Mouse (Mus musculus): ENCODE data around the gene Plekhg5. TPM values are rescaled to one million over a fixed set of nuclear protein-coding genes. Genes with fewer than 3 reads are reported as not detected.
A peak's percentile ranks its signal among the peaks of the same experiment; 100 is the strongest.

Gene Plekhg5
- total RNA-seq, 1 experiment from 2014 or later = 6.0 TPM

DNA sequence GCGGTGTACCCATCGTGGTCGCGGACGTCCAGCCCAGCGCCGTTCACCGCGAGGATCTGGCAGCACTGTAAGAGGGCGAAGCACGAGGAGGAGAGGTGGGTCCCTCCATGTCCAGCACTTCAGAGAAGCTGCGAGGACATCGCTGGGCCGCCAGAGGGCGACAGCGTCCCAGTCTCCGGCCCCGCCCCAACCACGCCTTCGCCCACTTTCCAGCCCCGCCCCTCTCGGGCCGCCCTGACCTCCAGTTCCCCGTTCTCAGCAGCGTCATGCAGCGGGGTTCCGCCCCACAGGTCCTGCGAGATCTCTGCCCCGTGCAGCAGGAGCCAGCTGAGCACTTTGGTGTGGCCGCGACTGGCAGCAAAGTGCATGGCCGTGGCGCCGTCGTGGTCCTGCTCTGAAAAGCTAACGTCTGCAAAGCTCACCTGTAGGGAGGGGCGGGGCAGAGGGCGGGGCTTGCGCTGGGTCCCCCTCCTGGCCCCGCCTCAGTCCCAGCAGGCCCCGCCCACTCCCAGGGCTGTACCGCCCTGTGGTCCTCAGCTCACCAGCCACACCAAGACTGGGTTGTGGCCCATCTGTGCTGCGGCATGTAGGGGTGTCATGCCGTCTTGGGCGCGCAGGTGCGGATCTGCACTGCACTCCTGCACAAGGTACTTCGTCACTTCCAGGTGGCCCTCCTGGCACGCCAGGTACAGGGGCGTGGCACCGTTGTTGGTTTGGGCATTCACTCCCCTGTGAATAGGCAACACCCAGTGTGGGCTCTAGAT, 66.4 kb downstream of the Plekhg5 start:
- peak; percentile 84 for ATAC-seq (replicated peaks; ENCODE audit: low read depth, poor library complexity, severe bottlenecking)

DNA sequence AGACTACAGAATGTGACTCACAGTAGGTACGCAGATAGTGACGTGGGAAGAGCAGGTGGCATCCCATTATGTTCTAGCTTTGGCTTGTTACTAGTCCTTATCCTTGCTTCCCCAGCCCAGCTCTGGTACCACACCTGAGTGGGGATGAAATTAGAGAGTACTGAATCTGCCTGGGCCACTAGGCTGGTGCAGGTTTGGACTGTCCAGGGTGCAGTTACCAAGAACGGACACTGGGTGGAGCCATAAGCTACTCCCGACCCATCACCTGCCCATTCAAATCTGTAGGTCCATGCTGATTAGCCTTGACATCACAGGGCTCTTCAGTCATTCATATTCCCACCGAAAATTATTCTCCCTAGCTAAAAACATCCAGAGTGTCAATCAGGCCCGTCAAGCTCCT, 68.1 kb downstream of the Plekhg5 start:
- ATAC-seq (replicated peaks; ENCODE audit: low read depth, poor library complexity, severe bottlenecking) = peak; percentile 49

DNA sequence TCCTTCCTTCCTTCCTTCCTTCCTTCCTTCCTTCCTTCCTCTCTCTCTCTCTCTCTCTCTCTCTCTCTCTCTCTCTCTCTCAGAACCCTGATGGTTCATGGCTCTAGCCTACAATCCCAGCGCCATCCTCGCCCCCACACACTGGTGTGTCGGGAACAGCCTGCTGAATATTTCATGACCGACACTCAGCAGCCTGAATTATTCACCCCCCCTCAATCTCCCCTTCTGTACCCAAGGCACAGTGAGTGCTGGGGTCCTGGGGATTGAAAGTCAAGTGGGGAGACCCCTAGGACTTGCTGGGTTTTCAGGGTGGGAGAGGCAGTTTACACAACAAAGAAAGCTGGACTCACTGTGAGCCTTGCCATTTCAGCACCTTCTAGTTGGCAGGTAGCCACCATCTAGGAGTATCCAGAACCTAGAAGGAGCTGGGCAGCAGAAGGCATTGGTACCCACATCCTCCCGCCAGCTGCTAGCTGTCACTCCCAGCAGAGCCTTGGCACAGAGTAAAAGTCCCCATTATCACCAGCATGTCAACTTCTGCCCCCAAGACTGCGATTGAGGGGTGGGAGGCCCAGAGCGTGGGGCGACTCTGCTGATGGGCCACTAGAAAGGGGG, 69.3 kb downstream of the Plekhg5 start:
- no peak for ATAC-seq (replicated peaks; ENCODE audit: low read depth, poor library complexity, severe bottlenecking)

- ATAC-seq (replicated peaks; ENCODE audit: low read depth, poor library complexity, severe bottlenecking) = no peak
Observed at GRCm38 (mm10) chr4:152143632-152144031, 71.3 kb downstream of the Plekhg5 start.

DNA sequence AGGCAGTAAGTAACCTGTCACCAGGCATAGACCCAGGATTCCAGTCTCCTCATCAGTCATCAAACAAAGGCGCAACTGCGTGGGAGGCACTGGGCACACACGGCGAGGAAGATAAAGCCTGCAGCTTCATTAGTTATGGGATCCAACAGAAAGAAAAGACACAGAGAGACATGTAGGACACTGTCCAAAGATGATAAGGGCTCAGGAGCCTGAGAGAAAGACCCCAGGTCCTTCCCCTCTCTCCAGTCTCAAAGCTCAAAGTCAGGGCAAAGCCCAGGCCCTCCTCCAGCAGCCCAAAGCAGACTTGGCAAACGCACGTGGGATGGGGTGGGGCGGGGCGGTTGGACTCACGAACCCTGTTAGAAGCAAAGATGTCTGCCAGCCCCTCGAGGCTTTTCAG, 73.2 kb downstream of the Plekhg5 start:
- no peak for ATAC-seq (replicated peaks; ENCODE audit: low read depth, poor library complexity, severe bottlenecking)

GRCm38 (mm10) chr4:152146033-152146827, 73.9 kb downstream of the Plekhg5 start:
- ATAC-seq (replicated peaks; ENCODE audit: low read depth, poor library complexity, severe bottlenecking) = no peak

GRCm38 (mm10) chr4:152150546-152150945, 78.2 kb downstream of the Plekhg5 start:
- no peak for ATAC-seq (replicated peaks; ENCODE audit: low read depth, poor library complexity, severe bottlenecking)

DNA sequence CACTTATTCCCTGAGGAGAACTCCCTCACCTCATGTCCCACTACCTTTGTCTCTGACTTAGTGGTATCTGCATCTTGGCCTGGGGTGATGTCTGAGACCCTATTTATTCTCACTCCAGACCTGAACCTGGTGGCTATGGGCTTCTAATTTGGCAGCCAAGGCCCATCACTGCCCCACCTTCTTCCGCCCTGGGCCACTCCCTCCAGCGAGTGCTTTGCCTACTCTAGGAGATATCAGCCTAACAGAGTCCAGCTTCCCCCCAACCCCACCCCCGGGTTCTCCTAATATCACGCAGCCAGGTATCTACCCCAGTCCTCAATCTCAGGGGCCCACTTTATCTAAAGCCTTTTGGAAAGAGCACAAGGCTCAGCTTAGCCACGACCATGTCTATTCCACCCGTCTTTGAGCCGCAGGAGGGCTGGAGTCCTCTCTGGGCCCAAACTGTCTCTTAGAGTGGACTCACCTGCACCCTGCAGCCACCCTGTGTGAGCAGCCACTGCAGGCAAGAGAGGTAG, 79.2 kb downstream of the Plekhg5 start:
- no peak for ATAC-seq (replicated peaks; ENCODE audit: low read depth, poor library complexity, severe bottlenecking)

DNA sequence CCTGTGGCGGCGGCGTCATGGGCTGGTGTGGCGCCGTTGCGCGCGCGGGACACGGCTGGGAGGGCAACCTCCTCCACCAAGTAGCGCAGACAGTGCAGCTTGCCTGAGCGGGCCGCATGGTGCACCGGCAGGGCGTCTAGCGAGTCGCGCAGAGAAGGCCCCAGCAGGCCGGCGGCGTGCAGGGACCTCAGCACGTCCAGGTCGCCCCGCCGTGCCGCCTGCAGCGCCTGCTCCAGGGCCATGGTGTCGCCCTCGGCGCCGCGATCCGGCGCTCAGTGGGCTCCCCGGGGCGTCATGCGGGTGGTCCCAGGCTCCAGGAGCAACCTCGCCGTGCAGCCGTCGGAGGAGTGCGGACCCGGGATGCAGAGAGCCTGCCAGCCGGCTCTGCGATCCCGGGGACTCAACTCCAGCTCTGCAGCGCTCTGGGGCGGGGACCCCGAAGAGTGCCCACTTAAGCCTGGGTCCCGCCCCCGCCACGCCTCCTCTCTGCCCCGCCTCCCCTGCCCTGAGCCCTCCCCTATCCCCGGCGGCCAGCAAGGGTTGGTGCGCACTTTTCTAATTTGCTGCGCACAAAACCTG, 79.8 kb downstream of the Plekhg5 start, which contains the start of gene Espn:
Gene Espn (minus strand): TSS at position 406 of the 579 bp plus-strand sequence.
- peak; percentile 62 for ATAC-seq (replicated peaks; ENCODE audit: low read depth, poor library complexity, severe bottlenecking)

DNA sequence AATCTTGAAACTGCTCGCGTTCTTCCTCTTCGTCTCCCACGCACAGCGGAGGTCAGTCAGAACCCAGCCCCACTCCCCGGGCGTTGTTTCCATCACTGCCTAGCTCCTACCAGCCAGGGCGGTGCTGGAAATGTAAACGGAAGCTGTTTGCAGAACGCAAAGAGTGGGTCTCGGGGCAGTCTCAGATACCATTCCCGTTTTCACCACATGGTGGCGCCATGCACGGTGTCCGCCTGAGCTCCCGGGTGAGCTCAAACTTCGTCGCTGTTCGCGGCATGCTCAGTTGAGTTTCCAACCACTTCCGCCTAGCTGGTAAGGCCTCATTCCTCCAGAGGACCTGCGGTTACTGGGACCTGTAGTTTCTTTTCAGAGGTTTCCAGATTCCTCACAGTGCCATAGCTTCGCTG, 81.5 kb downstream of the Plekhg5 start:
- ATAC-seq (replicated peaks; ENCODE audit: low read depth, poor library complexity, severe bottlenecking) = peak; percentile 80

DNA sequence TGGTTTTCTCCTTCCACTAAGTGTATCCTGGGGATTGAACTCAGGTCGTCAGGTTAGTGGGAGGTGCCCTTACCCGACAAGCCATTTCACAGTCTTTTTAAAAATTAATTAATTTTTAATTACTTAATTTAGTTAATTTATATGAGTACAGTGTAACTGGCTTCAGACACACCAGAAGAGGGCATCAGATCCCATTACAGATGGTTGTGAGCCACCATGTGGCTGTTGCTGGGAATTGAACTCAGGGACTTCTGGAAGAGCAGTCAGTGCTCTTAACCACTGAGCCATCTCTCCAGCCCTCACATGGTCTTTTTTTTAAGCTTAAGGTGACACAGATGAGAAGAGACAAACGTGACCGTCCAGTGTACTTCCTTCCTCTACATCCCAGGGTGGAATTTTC, 82.7 kb downstream of the Plekhg5 start:
- ATAC-seq (replicated peaks; ENCODE audit: low read depth, poor library complexity, severe bottlenecking) = no peak

DNA sequence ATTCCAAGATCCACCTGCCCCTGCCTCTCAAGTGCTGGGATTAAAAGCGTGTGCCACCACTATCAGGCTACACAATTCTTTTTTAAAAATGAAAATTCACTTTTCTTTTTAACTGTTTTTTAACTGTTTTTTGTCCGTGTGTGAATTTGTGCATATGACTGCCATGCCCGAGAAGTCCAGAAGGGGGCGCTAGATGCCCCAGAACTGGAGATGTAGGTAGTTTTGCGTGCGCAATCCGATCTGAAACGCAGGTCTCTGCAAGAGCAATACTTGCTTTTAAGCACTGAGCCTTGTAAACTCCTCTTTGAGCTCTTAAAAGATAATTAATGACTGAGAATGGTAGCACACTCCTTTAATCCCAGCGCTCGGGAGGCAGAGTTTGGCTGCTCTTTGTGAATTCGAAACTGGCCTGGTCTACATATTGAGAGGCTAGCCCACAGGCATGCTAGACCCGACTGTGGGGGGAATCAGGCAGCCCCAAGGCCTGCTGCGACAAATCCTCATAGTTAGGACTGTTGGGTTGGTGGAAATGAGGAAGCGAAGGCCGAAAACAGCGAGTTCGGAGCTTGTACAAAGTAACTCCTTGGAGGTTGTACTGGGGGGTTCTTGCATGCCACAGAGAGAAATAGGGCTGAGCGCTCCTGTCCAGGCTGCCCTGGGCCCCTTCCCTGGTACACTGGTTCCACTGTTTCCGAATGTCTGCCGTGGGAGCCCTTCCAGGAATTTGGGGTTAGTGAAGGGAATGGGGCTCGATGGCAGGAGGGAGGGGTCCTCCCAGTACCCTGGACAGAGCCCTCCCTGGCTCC, 85.7 kb downstream of the Plekhg5 start:
- ATAC-seq (replicated peaks; ENCODE audit: low read depth, poor library complexity, severe bottlenecking) = no peak

DNA sequence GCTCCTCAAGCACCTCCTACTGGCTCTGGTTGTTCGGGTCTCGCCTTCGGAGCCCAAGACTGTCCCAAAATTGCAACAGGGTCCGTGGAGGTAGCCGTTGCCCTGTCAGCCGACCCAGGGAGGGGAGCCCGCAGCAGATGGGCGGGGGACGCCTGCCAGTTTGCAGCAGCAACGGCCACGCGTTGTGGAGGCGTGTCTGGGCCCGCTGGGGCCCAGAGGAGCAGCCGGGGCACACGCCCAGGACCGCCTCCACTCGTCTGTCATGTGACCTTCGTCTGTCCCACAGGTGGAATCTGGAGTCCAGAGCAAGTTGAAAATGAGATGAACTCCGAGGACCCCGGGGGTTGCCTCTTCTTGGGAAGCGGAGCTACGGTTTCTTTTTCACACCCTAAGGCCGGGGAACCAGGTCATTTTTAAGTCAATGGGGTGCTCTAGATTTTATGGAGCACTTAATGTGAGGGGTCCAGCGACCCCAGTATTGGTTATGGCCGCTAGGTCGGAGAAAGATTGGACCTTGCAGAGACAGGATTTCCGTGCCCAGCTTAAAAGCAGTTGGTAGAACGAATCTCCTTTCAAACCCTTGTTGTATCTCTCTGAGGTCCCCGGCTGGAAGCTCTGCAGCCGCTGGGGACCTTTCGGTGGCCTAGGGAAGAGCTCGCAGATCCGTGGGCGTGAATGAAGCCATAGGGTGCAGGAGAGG, 86.4 kb downstream of the Plekhg5 start, which contains the start of gene Hes2:
Gene Hes2 (plus strand): TSS at position 283 of the 700 bp plus-strand sequence.
- peak; percentile 17 for ATAC-seq (replicated peaks; ENCODE audit: low read depth, poor library complexity, severe bottlenecking)

- peak; percentile 27 for ATAC-seq (replicated peaks; ENCODE audit: low read depth, poor library complexity, severe bottlenecking)
Observed at GRCm38 (mm10) chr4:152159285-152159678, 87.0 kb downstream of the Plekhg5 start.

DNA sequence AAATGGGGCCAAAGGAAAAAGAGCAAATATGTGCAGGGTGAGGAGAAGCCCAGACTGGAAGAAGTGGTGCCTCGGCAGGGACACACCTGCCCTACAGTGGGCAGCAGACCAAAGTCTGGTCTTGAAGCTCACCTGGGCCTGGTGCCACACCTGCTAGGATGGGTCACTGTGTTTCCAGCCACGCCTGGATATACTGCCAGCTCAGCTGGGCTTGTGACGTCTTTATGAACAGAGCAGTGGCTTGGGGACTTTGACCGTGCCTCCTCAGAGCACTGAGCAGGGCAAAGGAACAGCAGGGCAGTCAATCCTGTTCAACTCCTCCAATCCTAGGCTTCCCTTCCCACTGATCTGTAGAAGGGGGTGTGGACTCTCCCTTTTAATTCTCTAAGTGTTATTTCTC, 88.5 kb downstream of the Plekhg5 start:
- ATAC-seq (replicated peaks; ENCODE audit: low read depth, poor library complexity, severe bottlenecking) = no peak

- no peak for ATAC-seq (replicated peaks; ENCODE audit: low read depth, poor library complexity, severe bottlenecking)
Observed at GRCm38 (mm10) chr4:152161601-152162000, 89.3 kb downstream of the Plekhg5 start.

GRCm38 (mm10) chr4:152162748-152163147, 90.5 kb downstream of the Plekhg5 start:
- ATAC-seq (replicated peaks; ENCODE audit: low read depth, poor library complexity, severe bottlenecking) = no peak
